ENCODE assay signal across 26 mouse cellular contexts in genomic region chr11:119098202-119098601, GRCm38 (mm10).
"Had no signal": no experiment of that assay in that cellular context is flagged by ENCODE, and none has a peak within 500 bp of the region (broad histone marks: within the 10 kb centered on the region; RNA-seq: fewer than 3 reads in every experiment).

No protein-coding gene starts in this region.

- H3K4me2 ChIP-seq: embryonic facial prominence, embryonic 12.5 days; embryonic facial prominence, embryonic 13.5 days; embryonic facial prominence, embryonic 15.5 days; forebrain, embryonic 12.5 days; forebrain, embryonic 13.5 days; forebrain, embryonic 15.5 days had no signal

- H3K36me3 ChIP-seq: embryonic facial prominence, embryonic 10.5 days; embryonic facial prominence, embryonic 12.5 days; embryonic facial prominence, embryonic 13.5 days; embryonic facial prominence, embryonic 15.5 days; forebrain, embryonic 10.5 days; forebrain, embryonic 12.5 days; forebrain, embryonic 15.5 days had no signal

- H3K4me3 ChIP-seq: embryonic facial prominence, embryonic 10.5 days; embryonic facial prominence, embryonic 12.5 days; embryonic facial prominence, embryonic 13.5 days; embryonic facial prominence, embryonic 15.5 days; erythroblast, embryonic 14.5 days; forebrain, embryonic 10.5 days; forebrain, embryonic 12.5 days; forebrain, embryonic 13.5 days; forebrain, embryonic 15.5 days; gastrocnemius, adult 2 months; heart, adult 2 months had no signal

- DNase-seq: cerebellum, adult 8-10 months; cerebellum, adult 9-10 months; cerebellum, adult 9-11 months; cerebellum, postnatal 10 days; cerebellum, postnatal 14 days; cerebellum, postnatal 25 days; cerebellum, postnatal 36 days; embryo, embryonic 11 days; forebrain, postnatal 0 days; gastrocnemius, adult 2 months; gastrocnemius, postnatal 10 days; gastrocnemius, postnatal 14 days; gastrocnemius, postnatal 25 days; gastrocnemius, postnatal 36 days; heart, adult 11 months; heart, adult 18-20 months; heart, adult 2 months had no signal

- H3K27me3 ChIP-seq: forebrain, embryonic 15.5 days had no signal
